In the genomic region with DNA sequence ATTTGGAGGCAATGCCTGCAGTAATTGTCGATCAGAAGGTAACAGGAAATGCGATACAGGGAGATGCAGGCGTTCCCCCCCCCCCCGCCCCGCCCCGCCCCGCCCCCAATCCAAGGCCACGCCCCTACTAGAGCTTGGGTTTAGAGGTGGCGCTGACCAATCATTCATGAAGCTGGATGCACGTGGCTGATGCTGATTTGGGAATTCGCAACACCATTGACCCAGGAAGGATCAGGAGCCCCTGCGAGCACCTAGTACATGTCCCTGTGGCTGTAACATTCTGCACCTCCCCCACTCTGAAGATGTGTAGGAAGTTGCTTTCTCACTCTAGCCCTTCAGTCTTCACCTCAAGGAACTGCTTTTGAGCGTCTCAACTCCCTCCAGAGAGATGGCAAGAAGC, we compare ENCODE assay signal across 16 mouse cellular contexts.
"Had no signal": no experiment of that assay in that cellular context is flagged by ENCODE, and none has a peak within 500 bp of the region (broad histone marks: within the 10 kb centered on the region; RNA-seq: fewer than 3 reads in every experiment).

No protein-coding gene starts in this region.

- H3K4me1 ChIP-seq: liver, embryonic 13.5 days; liver, embryonic 15.5 days; lung, embryonic 15.5 days; midbrain, embryonic 13.5 days; midbrain, embryonic 15.5 days; neural tube, embryonic 12.5 days; stomach, embryonic 15.5 days had no signal

- ATAC-seq: liver, postnatal 0 days; lung, postnatal 0 days; midbrain, embryonic 13.5 days; midbrain, embryonic 15.5 days had no signal

- DNase-seq: liver, embryonic 13.5 days; liver, postnatal 0 days; lung, adult 2 months; lung, postnatal 14 days; lung, postnatal 36 days; right cerebral cortex, postnatal 14 days; thymus, adult 2 months; thymus, postnatal 25 days; thymus, postnatal 4 days had no signal

- H3K9me3 ChIP-seq: liver, embryonic 15.5 days; midbrain, embryonic 15.5 days; stomach, embryonic 15.5 days had no signal

- H3K4me3 ChIP-seq: liver, embryonic 13.5 days; liver, embryonic 15.5 days; lung, embryonic 15.5 days; midbrain, embryonic 13.5 days; midbrain, embryonic 15.5 days; neural tube, embryonic 12.5 days; stomach, embryonic 15.5 days had no signal

- H3K36me3 ChIP-seq: liver, embryonic 15.5 days; lung, embryonic 15.5 days; midbrain, embryonic 13.5 days; midbrain, embryonic 15.5 days; neural tube, embryonic 12.5 days; stomach, embryonic 15.5 days had no signal

- H3K27me3 ChIP-seq: liver, embryonic 13.5 days; liver, embryonic 15.5 days; lung, embryonic 15.5 days; midbrain, embryonic 13.5 days; midbrain, embryonic 15.5 days; neural tube, embryonic 12.5 days; stomach, embryonic 15.5 days had no signal
